Mouse (Mus musculus) lung, embryonic 15.5 days (tissue): Measurements from ENCODE around the gene Lmntd2. TPM values are rescaled to one million over a fixed set of nuclear protein-coding genes. Genes with fewer than 3 reads are reported as not detected.

Experiments used
- ATAC-seq: fragments of 200-750 bp; cut with Nextera tagmentation; 2 replicates; pipeline ENCODE4 v1.8.0; 2017; ENCODE audit warnings: moderate number of reproducible peaks, borderline replicate concordance; ENCODE audit not compliant: low FRiP score, low TSS enrichment; ENCODE audit errors: extremely low read depth
- H3K27ac ChIP-seq: fragments of 300-500 bp; sonication (generic); 2 replicates; pipeline ENCODE4 v1.5.1; 2015; ENCODE audit warnings: moderate library complexity, mild to moderate bottlenecking, inconsistent platforms
- H3K27me3 ChIP-seq: fragments of 300-500 bp; sonication (generic); 2 replicates; pipeline ENCODE4 v1.6.1; 2015; ENCODE audit warnings: inconsistent platforms
- H3K36me3 ChIP-seq: fragments of 300-500 bp; sonication (generic); 2 replicates; pipeline ENCODE4 v1.6.1; 2015; ENCODE audit warnings: inconsistent platforms
- H3K4me1 ChIP-seq: fragments of 300-500 bp; sonication (generic); 2 replicates; pipeline ENCODE4 v1.6.1; 2015; ENCODE audit warnings: inconsistent platforms
- H3K4me2 ChIP-seq: fragments of 300-500 bp; sonication (generic); 2 replicates; pipeline ENCODE4 v1.6.1; 2015; ENCODE audit warnings: inconsistent platforms, mild to moderate bottlenecking, moderate library complexity
- H3K4me3 ChIP-seq: fragments of 300-500 bp; sonication (generic); 2 replicates; pipeline ENCODE4 v1.5.1; 2015; ENCODE audit warnings: mild to moderate bottlenecking, inconsistent platforms
- H3K9ac ChIP-seq: fragments of 300-500 bp; sonication (generic); 2 replicates; pipeline ENCODE4 v1.6.1; 2015; ENCODE audit warnings: inconsistent platforms
- H3K9me3 ChIP-seq: fragments of 300-500 bp; sonication (generic); 2 replicates; pipeline ENCODE4 v1.6.1; 2016; ENCODE audit warnings: inconsistent platforms
- WGBS: fragments of 180-500 bp; shearing (Covaris S2); methylation state at CpG from one replicate; pipeline ENCODE4 v1.1.7; 2015; 5-methylcytosine and 5-hydroxymethylcytosine counted together
- polyA plus RNA-seq: library from polyadenylated mRNA; unstranded; fragments of >200 nt; fragmentation: Nextera tagmentation; extraction: Ambion mirVana; gene quantifications from 2 replicates; pipeline ENCODE4 v1.2.1, GENCODE M21; 2015

The Lmntd2 gene
- polyA plus RNA-seq, 1 experiment from 2014 or later: 1.3 TPM

GRCm38 (mm10) chr7:141195754-141196153 lies 18.1 kb downstream of the Lmntd2 start:
- WGBS: 94% methylated on average over 2 of the region's 2 CpGs

GRCm38 (mm10) chr7:141194830-141195229 lies 19.1 kb downstream of the Lmntd2 start:
- Histone ChIP-seq H3K4me3 (peak overlapping the region; percentile 92), H3K27ac (peak overlapping the region; percentile 64), H3K9ac (peak overlapping the region; percentile 45), H3K4me2 (peak overlapping the region; percentile 95), H3K4me1 (peaks cover 25% of the 10 kb centered on the region), H3K27me3 (peaks cover 3% of the 10 kb centered on the region; the same call in 1 of the 2 replicates), H3K36me3 (peaks cover 25% of the 10 kb centered on the region), H3K9me3 (no peaks in the 10 kb centered on the region)
- ATAC-seq: 0 out of 2 replicates have a peak, but pooled peaks have one; percentile 6
- WGBS: under 1% methylated on average over 28 of the region's 28 CpGs

More at GRCm38 (mm10) chr7:141195754-141196153, 18.1 kb downstream of the Lmntd2 start:
- no peak overlapping the region for H3K9ac ChIP-seq
- peaks cover 13% of the 10 kb centered on the region; the same call in 1 of the 2 replicates for H3K27me3 ChIP-seq
- no peak for ATAC-seq
- peaks cover 16% of the 10 kb centered on the region for H3K36me3 ChIP-seq
- no peak overlapping the region for H3K27ac ChIP-seq
- peaks cover 25% of the 10 kb centered on the region for H3K4me1 ChIP-seq
- peak overlapping the region; percentile 92; the same call in 1 of the 2 replicates for H3K4me3 ChIP-seq
- H3K9me3 ChIP-seq: no peaks in the 10 kb centered on the region
- H3K4me2 ChIP-seq: no peak overlapping the region

- under 1% methylated on average over 23 of the region's 23 CpGs for WGBS
- ATAC-seq: no peak
These were observed 19.5 kb downstream of the Lmntd2 start for GRCm38 (mm10) chr7:141194409-141194808.

DNA sequence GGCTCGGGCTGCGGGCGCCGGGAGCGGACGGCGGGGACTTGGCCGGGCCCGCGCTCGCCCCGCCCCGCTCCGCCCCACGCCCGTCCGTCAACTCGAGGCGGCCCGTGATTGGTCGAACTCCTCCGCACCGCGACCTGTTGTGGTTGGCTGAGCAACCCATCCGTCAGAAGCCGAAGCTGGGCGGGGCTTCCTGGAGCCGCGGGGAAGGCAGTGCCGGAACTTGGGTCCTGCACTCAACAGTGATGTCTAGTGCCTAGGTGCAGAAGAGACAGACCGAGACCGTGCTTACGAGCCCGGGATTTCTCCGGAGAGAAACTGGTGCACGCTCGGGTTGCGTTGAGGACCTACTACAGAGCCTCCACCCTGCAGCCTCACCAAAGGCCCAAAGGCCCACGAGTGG lies 19.9 kb downstream of the Lmntd2 start, which contains the start of the genes Hras and Lrrc56:
Gene Hras (minus strand): TSS at position 58 of the 400 bp plus-strand sequence.
Gene Lrrc56 (plus strand): TSS at position 210 of the 400 bp plus-strand sequence.
- peaks cover 25% of the 10 kb centered on the region for H3K4me1 ChIP-seq
- ATAC-seq: peak; percentile 94
- peak within 1 kb of the TSS; percentile 88 for H3K27ac ChIP-seq
- 0% methylated on average over 28 of the region's 39 CpGs for WGBS
- peak within 1 kb of the TSS; percentile 95 for H3K4me2 ChIP-seq
- peaks cover 32% of the 10 kb centered on the region for H3K36me3 ChIP-seq
- H3K9ac ChIP-seq: peak within 1 kb of the TSS; percentile 97
- H3K9me3 ChIP-seq: no peaks in the 10 kb centered on the region
- H3K4me3 ChIP-seq: peak within 1 kb of the TSS; percentile 92
- no peaks in the 10 kb centered on the region; the same call in 1 of the 2 replicates for H3K27me3 ChIP-seq

More at GRCm38 (mm10) chr7:141194409-141194808, 19.5 kb downstream of the Lmntd2 start:
- peak overlapping the region; percentile 45 for H3K9ac ChIP-seq
- H3K36me3 ChIP-seq: peaks cover 29% of the 10 kb centered on the region
- no peaks in the 10 kb centered on the region for H3K9me3 ChIP-seq
- peaks cover 25% of the 10 kb centered on the region for H3K4me1 ChIP-seq
- H3K27ac ChIP-seq: peak overlapping the region; percentile 64
- no peaks in the 10 kb centered on the region; the same call in 1 of the 2 replicates for H3K27me3 ChIP-seq
- peak overlapping the region; percentile 92 for H3K4me3 ChIP-seq
- H3K4me2 ChIP-seq: peak overlapping the region; percentile 95

- peak; percentile 17 for ATAC-seq
- H3K4me1 ChIP-seq: peaks cover 25% of the 10 kb centered on the region
- H3K27me3 ChIP-seq: no peaks in the 10 kb centered on the region; the same call in 1 of the 2 replicates
- peak overlapping the region; percentile 88 for H3K27ac ChIP-seq
- no peaks in the 10 kb centered on the region for H3K9me3 ChIP-seq
- peak overlapping the region; percentile 95 for H3K4me2 ChIP-seq
- WGBS: under 1% methylated on average over 27 of the region's 43 CpGs
- H3K9ac ChIP-seq: peak overlapping the region; percentile 97
- H3K4me3 ChIP-seq: peak overlapping the region; percentile 92
- H3K36me3 ChIP-seq: peaks cover 32% of the 10 kb centered on the region
These were observed 20.5 kb downstream of the Lmntd2 start for GRCm38 (mm10) chr7:141193348-141193856.

- peak overlapping the region; percentile 95 for H3K4me2 ChIP-seq
- H3K9me3 ChIP-seq: no peaks in the 10 kb centered on the region
- peaks cover 25% of the 10 kb centered on the region for H3K4me1 ChIP-seq
- ATAC-seq: no peak
- H3K36me3 ChIP-seq: peaks cover 32% of the 10 kb centered on the region
- peak overlapping the region; percentile 88 for H3K27ac ChIP-seq
- peak overlapping the region; percentile 97 for H3K9ac ChIP-seq
- 26% methylated on average over 12 of the region's 12 CpGs for WGBS
- H3K27me3 ChIP-seq: no peaks in the 10 kb centered on the region; the same call in 1 of the 2 replicates
- peak overlapping the region; percentile 92 for H3K4me3 ChIP-seq
These were observed 21.0 kb downstream of the Lmntd2 start for GRCm38 (mm10) chr7:141192776-141193347.

DNA sequence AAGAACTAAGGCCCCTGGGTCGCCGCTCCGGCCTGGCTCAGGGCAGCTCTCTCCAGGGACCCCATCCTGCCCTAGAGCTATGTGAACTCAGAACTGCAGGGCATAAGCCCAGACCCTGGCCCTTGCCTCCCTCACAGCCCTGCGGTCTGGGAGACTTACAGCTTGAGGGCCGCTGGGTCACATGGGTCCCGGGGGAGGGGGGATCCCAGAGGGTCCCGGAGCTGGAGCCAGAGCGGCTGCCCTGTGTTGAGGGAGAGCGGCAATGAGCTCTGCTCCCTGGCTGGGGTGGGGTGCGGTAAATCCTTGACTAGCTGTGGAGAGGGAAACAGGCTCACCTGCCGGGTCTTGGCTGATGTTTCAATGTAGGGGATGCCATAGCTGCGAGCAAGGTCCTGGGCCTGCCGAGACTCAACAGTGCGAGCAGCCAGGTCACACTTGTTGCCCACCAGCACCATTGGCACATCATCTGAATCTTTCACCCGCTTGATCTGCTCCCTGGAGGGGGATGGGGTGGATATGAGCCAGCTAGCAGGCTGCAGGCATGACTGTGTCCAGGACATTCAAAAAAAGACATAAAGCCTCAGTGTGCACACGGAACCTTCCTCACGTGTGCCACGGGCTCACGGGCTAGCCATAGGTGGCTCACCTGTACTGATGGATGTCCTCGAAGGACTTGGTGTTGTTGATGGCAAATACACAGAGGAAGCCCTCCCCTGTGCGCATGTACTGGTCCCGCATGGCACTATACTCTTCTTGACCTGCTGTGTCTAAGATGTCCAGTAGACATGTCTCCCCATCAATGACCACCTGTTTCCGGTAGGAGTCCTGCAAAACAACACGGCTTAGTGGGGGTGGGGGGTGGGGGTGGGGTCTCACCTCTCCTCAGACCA lies 21.8 kb downstream of the Lmntd2 start:
- Histone ChIP-seq H3K27ac (no peak overlapping the region), H3K4me2 (peak overlapping the region; percentile 95), H3K4me3 (peak overlapping the region; percentile 92; the same call in 1 of the 2 replicates), H3K9me3 (no peaks in the 10 kb centered on the region), H3K27me3 (no peaks in the 10 kb centered on the region), H3K36me3 (peaks cover 32% of the 10 kb centered on the region), H3K4me1 (peaks cover 25% of the 10 kb centered on the region), H3K9ac (no peak overlapping the region)
- 88% methylated on average over 24 of the region's 24 CpGs for WGBS
- no peak for ATAC-seq

GRCm38 (mm10) chr7:141191036-141191435 lies 22.8 kb downstream of the Lmntd2 start:
- WGBS: 79% methylated on average over 14 of the region's 14 CpGs
- H3K9ac ChIP-seq: no peak overlapping the region
- H3K4me3 ChIP-seq: no peak overlapping the region
- no peak overlapping the region for H3K27ac ChIP-seq
- ATAC-seq: no peak
- H3K27me3 ChIP-seq: no peaks in the 10 kb centered on the region
- H3K4me1 ChIP-seq: peaks cover 25% of the 10 kb centered on the region
- H3K9me3 ChIP-seq: no peaks in the 10 kb centered on the region
- H3K36me3 ChIP-seq: peaks cover 32% of the 10 kb centered on the region
- no peak overlapping the region for H3K4me2 ChIP-seq

GRCm38 (mm10) chr7:141190220-141190619 lies 23.7 kb downstream of the Lmntd2 start:
- Histone ChIP-seq H3K4me2 (no peak overlapping the region), H3K4me3 (no peak overlapping the region), H3K27me3 (no peaks in the 10 kb centered on the region), H3K9ac (no peak overlapping the region), H3K36me3 (peaks cover 32% of the 10 kb centered on the region), H3K4me1 (peaks cover 21% of the 10 kb centered on the region), H3K9me3 (no peaks in the 10 kb centered on the region), H3K27ac (no peak overlapping the region)
- no peak for ATAC-seq
- WGBS: 92% methylated on average over 3 of the region's 3 CpGs

GRCm38 (mm10) chr7:141188733-141189132 lies 25.1 kb downstream of the Lmntd2 start:
- peaks cover 32% of the 10 kb centered on the region for H3K36me3 ChIP-seq
- H3K4me3 ChIP-seq: no peak overlapping the region
- no peak for ATAC-seq
- H3K4me1 ChIP-seq: peaks cover 17% of the 10 kb centered on the region
- H3K27ac ChIP-seq: no peak overlapping the region
- 85% methylated on average over 3 of the region's 3 CpGs for WGBS
- H3K9ac ChIP-seq: no peak overlapping the region
- no peak overlapping the region for H3K4me2 ChIP-seq
- no peaks in the 10 kb centered on the region for H3K9me3 ChIP-seq
- no peaks in the 10 kb centered on the region for H3K27me3 ChIP-seq

DNA sequence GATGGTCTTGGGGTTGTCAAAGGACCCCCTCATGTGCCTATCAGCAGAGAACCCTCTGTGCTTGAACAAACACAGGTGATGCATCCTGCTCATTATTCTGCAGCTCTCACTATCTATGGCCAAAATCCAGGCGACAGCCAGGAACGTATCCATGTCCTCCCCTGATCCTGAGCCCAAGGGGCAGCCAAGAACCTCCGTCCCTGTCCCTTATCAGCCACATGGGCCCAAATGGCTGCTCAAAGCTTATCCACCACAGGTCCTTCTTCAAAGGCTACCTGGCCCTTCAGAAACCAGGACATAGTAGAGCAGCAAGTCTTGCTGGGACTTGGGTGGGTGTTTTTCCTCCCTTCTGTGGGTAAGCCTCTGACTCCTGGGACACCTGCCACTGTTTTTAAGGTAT lies 25.7 kb downstream of the Lmntd2 start:
- Histone ChIP-seq H3K9me3 (no peaks in the 10 kb centered on the region), H3K27me3 (no peaks in the 10 kb centered on the region), H3K4me3 (no peak overlapping the region), H3K9ac (no peak overlapping the region), H3K27ac (no peak overlapping the region), H3K4me2 (no peak overlapping the region), H3K36me3 (peaks cover 32% of the 10 kb centered on the region), H3K4me1 (peaks cover 17% of the 10 kb centered on the region)
- WGBS: 70% methylated on average over 3 of the region's 3 CpGs
- ATAC-seq: no peak
